Mouse (Mus musculus): ENCODE measurements around the gene Arf3. TPM values are rescaled to one million over a fixed set of nuclear protein-coding genes. Genes with fewer than 3 reads are reported as not detected.
"Not testable (repeated sequence)": the region's sequence is repeated elsewhere in the genome, so short reads cannot be mapped to it uniquely, and the experiment has no call there.

Gene Arf3
- total RNA-seq, 2 experiments from 2014 or later = 36.3 to 40.1 TPM

GRCm38 (mm10) chr15:98771813-98772425, 8.9 kb upstream of the Arf3 start:
- intact Hi-C loops (cut with DNase I) = no loop called here
- DNase-seq = no peak

DNA sequence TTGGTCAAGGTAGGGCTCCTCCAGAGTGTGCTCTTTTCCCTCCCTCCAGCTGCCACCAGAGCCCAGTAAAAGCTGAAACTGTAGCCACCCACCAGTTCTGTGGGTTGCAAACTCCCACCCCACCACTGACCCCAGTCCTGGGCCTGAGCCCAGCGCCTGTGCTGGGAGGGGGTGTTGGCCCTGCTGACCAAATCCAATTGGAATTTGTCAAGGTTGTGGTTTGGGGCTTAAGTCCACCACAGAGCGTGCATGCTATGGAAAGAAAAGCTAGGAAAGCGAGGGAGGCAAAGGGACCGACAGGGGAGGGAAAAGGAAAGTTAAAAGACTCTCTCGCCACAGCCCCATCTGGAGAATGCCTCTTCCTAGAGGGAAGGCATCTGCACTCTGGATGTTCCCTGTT, 5.2 kb upstream of the Arf3 start:
- no peak for DNase-seq
- intact Hi-C loops (cut with DNase I) = no loop called here

DNA sequence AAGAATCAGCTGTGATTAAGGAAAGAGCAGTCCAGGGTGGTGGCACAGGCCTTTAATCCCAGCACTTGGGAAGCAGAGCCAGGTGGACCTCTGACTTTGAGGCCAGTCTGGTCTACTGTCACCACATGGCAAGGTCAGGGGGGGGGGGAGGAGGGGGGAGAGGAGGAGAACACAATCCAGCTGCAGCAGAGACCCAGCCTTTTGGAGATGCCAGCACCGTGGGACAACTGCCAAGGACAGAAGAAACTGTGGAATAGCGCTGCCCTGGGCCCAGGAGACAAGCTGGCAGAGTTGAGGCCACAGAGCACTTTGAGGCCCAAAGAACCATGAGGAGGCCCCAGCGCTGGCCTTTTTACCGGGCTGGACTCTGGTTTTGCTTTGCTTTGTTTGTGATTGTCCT, 2.9 kb upstream of the Arf3 start:
- intact Hi-C loops (cut with DNase I) = no loop called here
- no peak for DNase-seq

GRCm38 (mm10) chr15:98762201-98762621, 803 bp downstream of the Arf3 start:
- intact Hi-C loops (cut with DNase I) = no loop called here
- DNase-seq = peak; percentile 71 to 76

GRCm38 (mm10) chr15:98754125-98754524, 8.9 kb downstream of the Arf3 start:
- no peak for DNase-seq

DNA sequence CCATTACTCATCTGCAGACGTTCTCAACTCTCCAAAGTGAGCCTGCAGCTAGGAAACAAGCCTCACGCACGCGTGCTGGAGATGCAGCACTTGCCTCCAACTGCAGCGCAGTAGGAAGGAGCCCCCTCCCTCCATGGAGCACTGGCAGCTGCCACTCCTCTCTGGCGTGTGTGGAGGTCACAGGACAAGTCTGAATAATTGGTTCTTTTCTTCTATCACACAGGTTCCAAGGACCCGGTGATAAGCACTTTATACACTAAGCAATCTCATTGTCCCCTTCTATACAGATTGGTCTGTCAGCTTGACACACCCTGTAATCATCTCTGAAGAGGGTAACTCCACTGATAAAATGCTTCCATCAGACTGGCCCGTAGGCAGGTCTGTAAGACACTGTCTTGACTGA, 10.0 kb downstream of the Arf3 start:
- intact Hi-C loops (cut with DNase I) = no loop called here
- DNase-seq = no peak

More at GRCm38 (mm10) chr15:98754125-98754524, 8.9 kb downstream of the Arf3 start:
- intact Hi-C loops (cut with DNase I) = no loop called here

DNA sequence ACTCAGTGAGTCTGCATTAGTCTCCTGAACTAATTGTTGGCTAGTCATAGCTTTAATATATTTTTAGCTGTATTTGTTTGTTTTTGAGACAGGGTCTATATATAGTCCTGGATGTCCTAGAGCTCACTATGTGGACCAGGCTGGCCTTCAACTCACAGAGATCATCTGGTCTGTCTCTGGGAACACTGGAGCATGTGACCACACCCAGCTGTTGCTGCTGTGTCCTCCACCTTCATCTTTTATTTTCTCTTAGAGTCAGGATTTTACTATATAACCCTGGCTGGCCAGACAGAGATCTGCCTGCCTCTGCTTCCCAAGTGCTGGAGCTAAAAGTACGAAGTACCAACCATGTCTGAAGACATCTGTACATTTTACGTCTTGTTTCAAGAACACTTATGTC, 13.9 kb downstream of the Arf3 start:
- DNase-seq = no peak
- intact Hi-C loops (cut with DNase I) = no loop called here

DNA sequence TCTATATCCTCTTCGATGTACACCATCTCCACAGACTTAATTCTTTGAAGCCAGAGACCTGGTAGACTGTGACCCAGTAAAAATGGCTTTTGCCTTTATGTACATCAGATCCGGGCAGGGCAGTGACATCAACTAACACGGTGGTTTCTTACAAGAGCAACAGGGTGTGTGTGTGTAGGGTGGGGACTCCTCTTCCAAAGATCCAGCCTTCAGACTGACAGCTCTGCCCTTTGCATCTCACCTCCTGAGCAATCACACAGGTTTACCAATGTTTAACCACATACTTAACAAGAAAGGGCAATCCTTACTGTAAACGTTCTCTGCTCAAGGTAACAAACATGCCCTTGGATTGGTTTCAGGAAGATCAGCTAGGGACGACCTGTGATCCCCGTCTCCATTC, 15.7 kb downstream of the Arf3 start:
- DNase-seq = no peak
- intact Hi-C loops (cut with DNase I) = no loop called here

GRCm38 (mm10) chr15:98746344-98746965, 16.6 kb downstream of the Arf3 start:
- intact Hi-C loops (cut with DNase I) = no loop called here
- no peak for DNase-seq

DNA sequence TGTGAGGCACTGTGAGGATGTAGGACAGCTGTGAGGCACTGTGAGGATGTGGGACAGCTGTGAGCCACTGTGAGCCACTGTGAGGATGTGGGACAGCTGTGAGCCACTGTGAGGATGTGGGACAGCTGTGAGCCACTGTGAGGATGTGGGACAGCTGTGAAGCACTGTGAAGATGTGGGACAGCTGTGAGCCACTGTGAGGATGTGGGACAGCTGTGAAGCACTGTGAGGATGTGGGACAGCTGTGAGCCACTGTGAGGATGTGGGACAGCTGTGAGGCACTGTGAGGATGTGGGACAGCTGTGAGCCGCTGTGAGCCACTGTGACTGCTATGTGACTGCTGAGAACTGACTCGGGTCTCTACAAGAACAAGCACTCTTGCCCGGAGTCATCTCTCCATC, 19.2 kb downstream of the Arf3 start:
- peak in 1 of 2 experiments; percentile 19 for DNase-seq
- intact Hi-C loops (cut with DNase I) = not testable (repeated sequence)

DNA sequence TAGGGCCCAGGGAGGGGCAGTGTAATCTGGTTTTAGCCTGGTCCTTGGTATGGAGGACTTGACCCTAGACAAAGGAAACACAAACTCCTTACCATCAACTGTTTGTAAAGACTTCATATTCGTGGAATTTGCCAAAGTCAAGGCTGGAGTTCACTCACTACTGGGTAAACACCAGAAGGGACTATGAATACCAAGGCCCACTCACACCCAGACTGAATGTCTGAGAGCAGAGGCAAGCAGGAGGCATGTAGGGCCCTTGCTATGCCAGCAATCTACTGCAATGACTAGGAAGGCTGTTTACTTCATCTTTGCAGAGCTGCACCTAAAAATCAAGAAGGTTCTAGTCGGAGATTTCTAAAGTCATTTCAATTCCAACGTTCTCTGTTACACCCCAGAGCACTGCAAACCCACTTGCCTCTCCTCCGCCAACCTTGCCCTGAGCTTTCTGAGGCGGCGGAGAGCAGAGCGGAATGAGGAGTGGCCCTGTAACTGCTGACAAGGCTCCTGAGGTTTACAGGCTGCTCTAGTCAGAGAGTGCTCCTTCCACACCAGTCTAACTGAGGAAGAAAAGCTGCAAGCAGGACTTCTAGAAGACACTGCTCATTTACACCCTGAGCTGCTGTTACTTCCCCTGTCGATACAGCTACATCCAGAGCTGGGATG, 20.1 kb downstream of the Arf3 start:
- no peak for DNase-seq
- intact Hi-C loops (cut with DNase I) = no loop called here

DNA sequence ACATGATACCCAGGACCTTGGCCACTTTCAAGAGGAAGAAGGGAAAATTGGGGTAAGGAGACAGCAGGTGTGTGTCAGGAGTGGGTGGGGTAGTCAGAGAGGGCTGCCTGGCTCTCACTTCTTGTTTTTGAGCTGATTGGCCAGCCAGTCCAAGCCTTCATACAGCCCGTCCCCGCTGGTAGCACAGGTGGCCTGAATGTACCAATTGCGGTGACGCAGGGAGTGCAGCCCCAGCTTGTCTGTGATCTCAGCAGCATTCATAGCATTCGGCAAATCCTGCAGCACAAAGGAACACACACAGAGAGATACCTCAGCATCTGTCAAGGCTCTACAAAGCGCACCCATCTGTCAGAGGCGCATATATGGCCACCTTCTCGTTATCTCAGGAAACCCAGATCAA, 22.8 kb downstream of the Arf3 start:
- no peak for DNase-seq
- intact Hi-C loops (cut with DNase I) = no loop called here

DNA sequence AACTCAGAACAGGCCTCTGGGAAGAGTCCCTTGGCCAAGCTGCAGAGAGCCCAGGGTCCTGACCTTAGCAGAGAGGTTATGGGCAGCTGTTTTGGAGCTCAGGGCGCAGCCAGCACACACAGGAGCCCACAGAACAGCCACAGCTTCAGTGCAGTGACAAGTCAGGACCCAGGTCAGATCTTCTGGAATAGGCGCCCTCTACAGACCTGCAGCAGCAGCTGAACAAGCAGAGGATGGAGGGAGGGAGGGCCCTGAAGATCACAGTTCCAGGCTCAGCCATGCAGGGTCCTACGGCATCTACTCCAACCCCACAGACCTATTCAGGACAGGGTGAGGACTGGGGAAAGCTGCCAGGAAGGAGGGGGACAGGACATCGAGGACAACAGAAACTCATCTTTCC, 24.2 kb downstream of the Arf3 start:
- intact Hi-C loops (cut with DNase I) = no loop called here
- no peak for DNase-seq

- DNase-seq = peak; percentile 32 to 59
- intact Hi-C loops (cut with DNase I) = no loop called here
These were observed 25.1 kb downstream of the Arf3 start for GRCm38 (mm10) chr15:98737881-98738280.

DNA sequence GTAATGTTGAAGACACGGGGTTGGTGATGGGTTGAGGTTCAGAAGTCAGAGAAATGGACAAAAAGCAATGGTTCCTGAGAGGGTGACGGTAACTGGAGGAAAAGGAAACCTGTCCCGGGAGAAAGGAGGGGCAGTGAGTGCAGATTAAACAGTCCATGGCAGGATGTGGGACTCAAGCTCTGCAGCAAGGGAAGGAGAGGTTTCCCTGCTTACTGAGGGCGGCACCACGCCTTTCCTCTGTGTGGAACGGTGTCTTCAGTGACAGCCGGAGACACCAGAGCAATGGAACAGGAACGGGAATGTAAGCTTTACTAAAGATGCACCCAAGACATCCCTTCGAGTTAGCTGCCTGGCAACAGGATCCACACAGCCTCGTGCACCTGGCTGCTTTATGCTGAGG, 26.5 kb downstream of the Arf3 start:
- intact Hi-C loops (cut with DNase I) = no loop called here

DNA sequence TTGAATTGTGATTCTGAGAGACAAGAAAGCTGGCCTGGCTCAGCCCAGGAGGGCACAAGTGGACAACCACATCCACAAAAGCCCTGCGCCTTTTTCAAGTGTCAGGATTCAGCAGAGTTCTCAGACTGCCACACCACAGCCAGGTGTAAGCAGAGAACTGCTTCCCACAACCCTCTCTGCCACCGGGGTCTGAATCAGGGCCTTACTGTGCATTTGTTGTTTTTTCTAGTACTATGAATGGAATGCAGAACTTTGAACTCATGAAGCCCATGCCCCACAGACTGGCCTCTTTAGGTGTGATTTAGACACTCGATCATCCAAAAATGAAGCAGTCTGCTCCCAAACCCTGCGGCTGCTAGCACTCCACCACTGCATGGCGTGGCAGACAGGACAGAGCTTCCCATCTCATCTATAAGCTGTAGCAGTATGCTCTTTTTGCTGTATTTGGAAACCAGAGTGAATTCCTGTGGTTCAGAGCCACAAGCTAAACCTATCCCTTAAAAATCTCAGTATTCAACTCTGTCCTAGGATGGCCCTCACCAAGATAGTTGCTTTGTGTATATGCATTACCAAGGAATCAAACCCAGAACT, 28.9 kb downstream of the Arf3 start:
- intact Hi-C loops (cut with DNase I) = no loop called here
- DNase-seq = no peak

More for the DNA sequence above, 26.5 kb downstream of the Arf3 start:
- no peak for DNase-seq

DNA sequence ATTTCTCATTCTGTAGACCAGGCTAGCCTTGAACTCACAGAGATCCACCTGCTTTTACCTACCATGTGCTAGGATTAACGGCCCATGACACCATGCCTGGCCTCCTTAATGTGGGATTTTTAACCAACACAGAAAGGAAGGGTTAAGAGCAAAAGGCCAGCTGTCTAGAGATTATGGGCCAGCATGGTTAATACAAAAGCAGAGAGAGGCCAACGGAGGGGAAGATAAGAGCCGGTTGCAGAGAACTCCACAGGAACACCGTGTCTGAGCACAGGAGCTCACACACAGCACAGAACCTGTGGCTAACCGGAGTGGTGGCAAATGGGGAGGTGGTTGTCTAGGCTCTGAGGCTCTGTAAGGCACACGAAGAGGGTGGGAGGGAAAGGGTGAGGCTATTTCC, 29.6 kb downstream of the Arf3 start:
- no peak for DNase-seq
- intact Hi-C loops (cut with DNase I) = no loop called here

GRCm38 (mm10) chr15:98732006-98732531, 30.9 kb downstream of the Arf3 start:
- no peak for DNase-seq
- intact Hi-C loops (cut with DNase I) = no loop called here

DNA sequence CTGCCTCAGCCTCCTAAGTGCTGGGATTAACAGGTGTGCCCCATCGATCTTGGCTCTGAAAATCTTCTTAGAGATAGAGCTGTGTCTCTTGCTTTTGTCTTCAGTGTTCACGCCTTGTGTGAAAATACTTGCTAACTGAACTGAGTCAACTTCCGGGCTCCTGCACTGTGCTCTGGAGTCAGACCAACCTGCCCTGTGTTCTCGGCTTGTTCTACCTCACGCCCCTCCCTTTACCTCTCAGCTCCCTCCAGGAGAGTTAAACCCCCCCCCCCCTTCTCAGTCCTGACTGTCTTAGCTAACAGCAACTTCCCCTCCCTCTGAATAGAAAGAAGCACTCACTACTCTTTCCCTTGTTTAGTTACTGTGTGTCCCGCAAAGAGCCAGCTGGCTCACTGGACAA, 32.2 kb downstream of the Arf3 start:
- intact Hi-C loops (cut with DNase I) = no loop called here
- no peak for DNase-seq

DNA sequence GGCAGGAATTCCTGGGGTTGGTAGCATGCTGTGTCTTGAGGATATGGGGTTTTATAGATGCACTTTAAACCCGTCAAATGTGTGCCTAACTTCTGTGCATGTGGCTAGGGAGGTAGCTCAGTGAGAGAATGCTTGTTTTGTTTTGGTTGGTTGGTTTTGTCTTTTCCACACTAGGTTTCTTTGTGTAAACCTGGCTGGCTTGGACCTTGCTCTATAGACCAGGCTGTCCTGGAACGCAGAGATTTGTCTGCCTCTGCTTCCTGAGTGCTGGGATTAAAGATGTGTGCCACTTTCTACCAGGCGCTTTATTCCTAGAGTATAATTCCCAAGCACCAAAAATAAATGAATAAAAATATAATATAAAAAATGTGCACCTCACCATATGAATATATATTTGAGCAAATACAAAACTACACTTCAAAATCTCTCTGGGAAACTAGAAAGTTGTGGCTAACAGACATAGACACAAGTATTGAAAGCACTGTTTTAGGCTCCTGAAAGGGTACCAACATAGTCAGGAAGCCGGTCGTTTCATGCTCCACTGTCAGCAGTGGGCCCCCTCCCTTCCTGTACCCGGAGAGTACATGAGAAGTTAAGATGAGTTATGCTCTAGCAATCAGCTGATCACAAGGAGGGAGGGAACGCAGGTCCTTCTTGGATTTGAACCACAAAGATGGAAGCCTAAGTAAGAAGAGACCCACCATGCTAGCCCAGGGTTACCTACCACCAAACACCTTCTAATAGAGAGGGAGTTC, 33.0 kb downstream of the Arf3 start:
- intact Hi-C loops (cut with DNase I) = no loop called here
- no peak for DNase-seq

DNA sequence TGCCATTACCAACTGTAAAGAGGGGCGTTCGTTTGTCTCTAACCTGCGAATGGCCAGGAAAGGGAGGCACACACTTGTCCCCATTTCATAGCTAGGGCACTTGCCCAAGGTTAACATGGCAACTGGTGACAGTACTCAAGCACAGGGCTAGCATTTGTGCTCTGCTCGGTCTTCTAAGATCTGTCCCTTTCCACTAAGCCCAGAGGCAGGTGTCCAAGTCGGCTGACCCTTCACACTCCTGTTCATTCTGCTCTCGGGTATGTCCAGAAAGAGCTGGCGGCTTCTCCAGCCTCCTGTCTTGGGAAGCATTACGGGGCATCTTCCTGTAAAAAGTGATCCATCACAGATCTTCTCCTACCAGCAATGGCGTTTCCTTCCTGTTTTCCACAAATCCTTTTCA, 34.6 kb downstream of the Arf3 start:
- DNase-seq = no peak
- intact Hi-C loops (cut with DNase I) = no loop called here
